Mouse (Mus musculus) liver, embryonic 12.5 days (tissue): ENCODE data around the gene Il6ra. TPM values are rescaled to one million over a fixed set of nuclear protein-coding genes. Genes with fewer than 3 reads are reported as not detected.

ENCODE experiments used
- polyA plus RNA-seq: library from polyadenylated mRNA; unstranded; fragments of >200 nt; fragmentation: Nextera tagmentation; extraction: Ambion mirVana; gene quantifications from 2 replicates; pipeline ENCODE4 v1.2.1, GENCODE M21; 2016

Gene Il6ra
- polyA plus RNA-seq, 1 experiment from 2014 or later: 1.9 TPM

Other genes with a start within 250 kb of the Il6ra start
- gene Adar, start 198.2 kb downstream of the Il6ra start, polyA plus RNA-seq: 9.9 and 10.4 TPM in 2 replicates
- gene Chrnb2, start 148.6 kb downstream of the Il6ra start, polyA plus RNA-seq: 0.26 and 0.31 TPM in 2 replicates
- gene Ube2q1, start 139.6 kb downstream of the Il6ra start, polyA plus RNA-seq: 8.4 and 9.7 TPM in 2 replicates
- 2.9 and 3.1 TPM in 2 replicates for gene She, start 81.8 kb downstream of the Il6ra start, polyA plus RNA-seq
- gene Atp8b2, start 50.3 kb upstream of the Il6ra start, polyA plus RNA-seq: 4.2 and 4.6 TPM in 2 replicates
- 131 and 150 TPM in 2 replicates for gene Hax1, start 85.6 kb upstream of the Il6ra start, polyA plus RNA-seq
- gene 4933434E20Rik, start 138.4 kb upstream of the Il6ra start, polyA plus RNA-seq: 101 and 103 TPM in 2 replicates
- 111 and 125 TPM in 2 replicates for gene Ubap2l, start 139.4 kb upstream of the Il6ra start, polyA plus RNA-seq
- 299 and 315 TPM in 2 replicates for gene Tpm3, start 159.5 kb upstream of the Il6ra start, polyA plus RNA-seq
- 0.11 and 0.19 TPM in 2 replicates for gene Nup210l, start 190.9 kb upstream of the Il6ra start, polyA plus RNA-seq